Mouse (Mus musculus) heart, embryonic 12.5 days (tissue): ENCODE measurements around the gene Lrrc8b. TPM values are rescaled to one million over a fixed set of nuclear protein-coding genes. Genes with fewer than 3 reads are reported as not detected.

Experiments used
- ATAC-seq: fragments of 200-750 bp; cut with Nextera tagmentation; 2 replicates; pipeline ENCODE4 v1.8.0; 2017; ENCODE audit warnings: moderate TSS enrichment, moderate library complexity; ENCODE audit not compliant: insufficient number of reproducible peaks, low FRiP score
- H3K27ac ChIP-seq: fragments of 300-500 bp; sonication (generic); 2 replicates; pipeline ENCODE4 v1.5.1; 2016; ENCODE audit warnings: mild to moderate bottlenecking, moderate library complexity; ENCODE audit not compliant: poor library complexity, severe bottlenecking
- H3K27me3 ChIP-seq: fragments of 300-500 bp; sonication (generic); replicated peaks from 2 replicates; pipeline ENCODE4 v1.6.1; 2016; ENCODE audit warnings: mild to moderate bottlenecking, moderate library complexity
- H3K36me3 ChIP-seq: fragments of 300-500 bp; sonication (generic); 2 replicates; pipeline ENCODE4 v1.6.1; 2016; ENCODE audit warnings: mild to moderate bottlenecking, moderate library complexity
- H3K4me1 ChIP-seq: fragments of 300-500 bp; sonication (generic); replicated peaks from 2 replicates; pipeline ENCODE4 v1.6.1; 2016; ENCODE audit warnings: mild to moderate bottlenecking
- H3K4me2 ChIP-seq: fragments of 300-500 bp; sonication (generic); 2 replicates; pipeline ENCODE4 v1.6.1; 2016; ENCODE audit warnings: mild to moderate bottlenecking, moderate library complexity
- H3K4me3 ChIP-seq: fragments of 300-500 bp; sonication (generic); 2 replicates; pipeline ENCODE4 v1.5.1; 2016; ENCODE audit warnings: mild to moderate bottlenecking
- H3K9ac ChIP-seq: fragments of 300-500 bp; sonication (generic); 2 replicates; pipeline ENCODE4 v1.6.1; 2016; ENCODE audit warnings: mild to moderate bottlenecking, moderate library complexity
- H3K9me3 ChIP-seq: fragments of 300-500 bp; sonication (generic); replicated peaks from 2 replicates; pipeline ENCODE4 v1.6.1; 2016; ENCODE audit warnings: mild to moderate bottlenecking, moderate library complexity
- WGBS: fragments of 180-500 bp; shearing (Covaris S2); methylation state at CpG from one replicate; pipeline ENCODE4 v1.1.7; 2016; 5-methylcytosine and 5-hydroxymethylcytosine counted together
- polyA plus RNA-seq: library from polyadenylated mRNA; unstranded; fragments of >200 nt; fragmentation: Nextera tagmentation; extraction: Ambion mirVana; gene quantifications from 2 replicates; pipeline ENCODE4 v1.2.1, GENCODE M21; 2016

The Lrrc8b gene
- polyA plus RNA-seq, 1 experiment from 2014 or later: 6.1 TPM

GRCm38 (mm10) chr5:105460551-105460950 is 45.0 kb downstream of the Lrrc8b start:
- no peak overlapping the region for H3K4me3 ChIP-seq
- WGBS: 68% methylated on average over 5 of the region's 5 CpGs

GRCm38 (mm10) chr5:105461076-105461475 is 45.5 kb downstream of the Lrrc8b start:
- Histone ChIP-seq H3K9ac (no peak overlapping the region), H3K27ac (no peak overlapping the region), H3K4me3 (no peak overlapping the region), H3K4me2 (no peak overlapping the region), H3K9me3 (no peaks in the 10 kb centered on the region), H3K36me3 (no peaks in the 10 kb centered on the region), H3K4me1 (no peaks in the 10 kb centered on the region), H3K27me3 (no peaks in the 10 kb centered on the region)
- WGBS: 90% methylated on average over 1 of the region's 1 CpGs
- no peak for ATAC-seq

More at GRCm38 (mm10) chr5:105460551-105460950, 45.0 kb downstream of the Lrrc8b start:
- Histone ChIP-seq H3K4me1 (no peaks in the 10 kb centered on the region), H3K27me3 (no peaks in the 10 kb centered on the region), H3K9me3 (no peaks in the 10 kb centered on the region), H3K36me3 (no peaks in the 10 kb centered on the region), H3K27ac (no peak overlapping the region), H3K4me2 (no peak overlapping the region), H3K9ac (no peak overlapping the region)
- no peak for ATAC-seq

- no peaks in the 10 kb centered on the region for H3K4me1 ChIP-seq
- no peak overlapping the region for H3K4me3 ChIP-seq
- no peak overlapping the region for H3K9ac ChIP-seq
- ATAC-seq: no peak
- no peak overlapping the region for H3K4me2 ChIP-seq
- H3K27ac ChIP-seq: no peak overlapping the region
- no peaks in the 10 kb centered on the region for H3K27me3 ChIP-seq
- no peaks in the 10 kb centered on the region for H3K9me3 ChIP-seq
- H3K36me3 ChIP-seq: no peaks in the 10 kb centered on the region
Observed at GRCm38 (mm10) chr5:105464671-105465070, 49.1 kb downstream of the Lrrc8b start.

GRCm38 (mm10) chr5:105465550-105465949 is 50.0 kb downstream of the Lrrc8b start:
- no peak overlapping the region for H3K27ac ChIP-seq
- no peaks in the 10 kb centered on the region for H3K36me3 ChIP-seq
- no peaks in the 10 kb centered on the region for H3K4me1 ChIP-seq
- no peak overlapping the region for H3K4me3 ChIP-seq
- H3K4me2 ChIP-seq: no peak overlapping the region
- 93% methylated on average over 8 of the region's 8 CpGs for WGBS
- no peak for ATAC-seq
- no peaks in the 10 kb centered on the region for H3K27me3 ChIP-seq
- H3K9me3 ChIP-seq: no peaks in the 10 kb centered on the region
- no peak overlapping the region for H3K9ac ChIP-seq

- Histone ChIP-seq H3K9me3 (no peaks in the 10 kb centered on the region), H3K4me1 (no peaks in the 10 kb centered on the region), H3K27me3 (no peaks in the 10 kb centered on the region), H3K4me2 (no peak overlapping the region), H3K9ac (no peak overlapping the region), H3K27ac (no peak overlapping the region), H3K36me3 (no peaks in the 10 kb centered on the region), H3K4me3 (no peak overlapping the region)
- WGBS: 93% methylated on average over 7 of the region's 7 CpGs
- ATAC-seq: no peak
Observed at GRCm38 (mm10) chr5:105466471-105466902, 50.9 kb downstream of the Lrrc8b start.

- Histone ChIP-seq H3K4me2 (no peak overlapping the region), H3K4me3 (no peak overlapping the region), H3K9ac (no peak overlapping the region), H3K36me3 (no peaks in the 10 kb centered on the region), H3K9me3 (no peaks in the 10 kb centered on the region), H3K4me1 (no peaks in the 10 kb centered on the region), H3K27ac (no peak overlapping the region), H3K27me3 (no peaks in the 10 kb centered on the region)
- 86% methylated on average over 10 of the region's 10 CpGs for WGBS
- ATAC-seq: no peak
Observed at GRCm38 (mm10) chr5:105467271-105467670, 51.7 kb downstream of the Lrrc8b start.

- H3K9ac ChIP-seq: no peak overlapping the region
- no peaks in the 10 kb centered on the region for H3K27me3 ChIP-seq
- no peak for ATAC-seq
- H3K4me3 ChIP-seq: no peak overlapping the region
- H3K9me3 ChIP-seq: no peaks in the 10 kb centered on the region
- no peaks in the 10 kb centered on the region for H3K4me1 ChIP-seq
- no peak overlapping the region for H3K27ac ChIP-seq
- no peaks in the 10 kb centered on the region for H3K36me3 ChIP-seq
- no peak overlapping the region for H3K4me2 ChIP-seq
- WGBS: 70% methylated on average over 5 of the region's 5 CpGs
Observed at GRCm38 (mm10) chr5:105472983-105473705, 57.6 kb downstream of the Lrrc8b start.

- Histone ChIP-seq H3K4me1 (no peaks in the 10 kb centered on the region), H3K4me3 (no peak overlapping the region), H3K4me2 (no peak overlapping the region), H3K27me3 (no peaks in the 10 kb centered on the region), H3K36me3 (peaks cover 26% of the 10 kb centered on the region), H3K9ac (no peak overlapping the region), H3K27ac (no peak overlapping the region), H3K9me3 (no peaks in the 10 kb centered on the region)
- ATAC-seq: no peak
- WGBS: 74% methylated on average over 9 of the region's 9 CpGs
Observed at GRCm38 (mm10) chr5:105477527-105477926, 62.0 kb downstream of the Lrrc8b start.

GRCm38 (mm10) chr5:105479673-105480072 is 64.1 kb downstream of the Lrrc8b start:
- H3K9ac ChIP-seq: no peak overlapping the region
- peaks cover 26% of the 10 kb centered on the region for H3K36me3 ChIP-seq
- no peaks in the 10 kb centered on the region for H3K27me3 ChIP-seq
- WGBS: 85% methylated on average over 13 of the region's 13 CpGs
- H3K27ac ChIP-seq: no peak overlapping the region
- H3K4me1 ChIP-seq: no peaks in the 10 kb centered on the region
- ATAC-seq: no peak
- no peak overlapping the region for H3K4me2 ChIP-seq
- H3K9me3 ChIP-seq: no peaks in the 10 kb centered on the region
- no peak overlapping the region for H3K4me3 ChIP-seq

- no peak for ATAC-seq
Observed at GRCm38 (mm10) chr5:105480561-105480960, 65.0 kb downstream of the Lrrc8b start.

GRCm38 (mm10) chr5:105483632-105484031 is 68.1 kb downstream of the Lrrc8b start:
- Histone ChIP-seq H3K27ac (no peak overlapping the region), H3K9me3 (no peaks in the 10 kb centered on the region), H3K36me3 (peaks cover 31% of the 10 kb centered on the region), H3K4me3 (no peak overlapping the region), H3K4me2 (no peak overlapping the region), H3K9ac (no peak overlapping the region), H3K4me1 (no peaks in the 10 kb centered on the region), H3K27me3 (no peaks in the 10 kb centered on the region)
- WGBS: 76% methylated on average over 2 of the region's 2 CpGs
- no peak for ATAC-seq

More at GRCm38 (mm10) chr5:105480561-105480960, 65.0 kb downstream of the Lrrc8b start:
- Histone ChIP-seq H3K27me3 (no peaks in the 10 kb centered on the region), H3K9ac (no peak overlapping the region), H3K4me3 (no peak overlapping the region), H3K9me3 (no peaks in the 10 kb centered on the region), H3K4me1 (no peaks in the 10 kb centered on the region), H3K36me3 (peaks cover 27% of the 10 kb centered on the region), H3K4me2 (no peak overlapping the region), H3K27ac (no peak overlapping the region)
- WGBS: 92% methylated on average over 17 of the region's 17 CpGs

- ATAC-seq: no peak
- H3K36me3 ChIP-seq: peaks cover 31% of the 10 kb centered on the region
- no peak overlapping the region for H3K4me2 ChIP-seq
- WGBS: 88% methylated on average over 6 of the region's 6 CpGs
- no peak overlapping the region for H3K9ac ChIP-seq
- no peaks in the 10 kb centered on the region for H3K27me3 ChIP-seq
- no peaks in the 10 kb centered on the region for H3K9me3 ChIP-seq
- H3K4me1 ChIP-seq: no peaks in the 10 kb centered on the region
- H3K4me3 ChIP-seq: no peak overlapping the region
- H3K27ac ChIP-seq: no peak overlapping the region
Observed at GRCm38 (mm10) chr5:105484247-105484646, 68.7 kb downstream of the Lrrc8b start.
